Mouse (Mus musculus) myocyte (in vitro differentiated cells): ENCODE data around the gene Harbi1. TPM values are rescaled to one million over a fixed set of nuclear protein-coding genes. Genes with fewer than 3 reads are reported as not detected.

Source experiments
- H3K27me3 ChIP-seq: one replicate; pipeline ENCODE4 v1.6.1; 2011; ENCODE audit not compliant: control insufficient read depth, insufficient read depth, insufficient read length
- H3K36me3 ChIP-seq: one replicate; pipeline ENCODE4 v1.6.1; 2011; ENCODE audit not compliant: control insufficient read depth, insufficient read depth
- H3K4me2 ChIP-seq: one replicate; pipeline ENCODE4 v1.6.1; 2011; ENCODE audit warnings: low read depth, control low read depth
- H3K4me3 ChIP-seq: one replicate; pipeline ENCODE4 v1.5.1; 2011; ENCODE audit warnings: mild to moderate bottlenecking, control low read depth, moderate library complexity
- H3K79me2 ChIP-seq: one replicate; pipeline ENCODE4 v1.6.1; 2011; ENCODE audit not compliant: control insufficient read depth, insufficient read depth
- H3ac ChIP-seq: one replicate; pipeline ENCODE4 v1.6.1; 2011; ENCODE audit not compliant: control insufficient read depth, insufficient read length
- CEBPB ChIP-seq: IDR thresholded peaks from 2 replicates; pipeline ENCODE4 v1.6.1; 2011; ENCODE audit warnings: mild to moderate bottlenecking, moderate library complexity; ENCODE audit not compliant: poor library complexity, insufficient read depth, severe bottlenecking
- E2F4 ChIP-seq: IDR thresholded peaks from one replicate; pipeline ENCODE4 v1.6.1; 2011; ENCODE audit warnings: mild to moderate bottlenecking, control low read depth, moderate library complexity; ENCODE audit not compliant: insufficient read depth
- MAX ChIP-seq: IDR thresholded peaks from one replicate; pipeline ENCODE4 v1.6.1; 2011; ENCODE audit warnings: low read depth, mild to moderate bottlenecking, control low read depth
- MYOD1 ChIP-seq, 3 experiments: IDR thresholded peaks; one replicate each; pipeline ENCODE4 v1.6.1; 2011; ENCODE audit warnings: control low read depth in 2 of 3, low read depth in 2 of 3, mild to moderate bottlenecking in 2 of 3, moderate library complexity in 1 of 3; ENCODE audit not compliant: insufficient read length in 2 of 3, control insufficient read depth in 1 of 3
- MYOG ChIP-seq, 3 experiments: IDR thresholded peaks; one replicate each; pipeline ENCODE4 v1.6.1; 2011; ENCODE audit warnings: control low read depth in 2 of 3, low read depth in 2 of 3, mild to moderate bottlenecking in 2 of 3; ENCODE audit not compliant: insufficient read length in 2 of 3, control insufficient read depth in 1 of 3, insufficient read depth in 1 of 3
- POLR2A ChIP-seq: IDR thresholded peaks from one replicate; pipeline ENCODE4 v1.6.1; 2011; ENCODE audit warnings: low read depth, mild to moderate bottlenecking, control low read depth, moderate library complexity; ENCODE audit not compliant: insufficient read length
- POLR2AphosphoS2 ChIP-seq: IDR thresholded peaks from one replicate; pipeline ENCODE4 v1.6.1; 2011; ENCODE audit warnings: low read depth, control low read depth; ENCODE audit not compliant: insufficient read length
- REST ChIP-seq: IDR thresholded peaks from one replicate; pipeline ENCODE4 v1.6.1; 2011; ENCODE audit warnings: mild to moderate bottlenecking, control low read depth, moderate library complexity; ENCODE audit not compliant: insufficient read depth, insufficient read length
- SRF ChIP-seq: IDR thresholded peaks from one replicate; pipeline ENCODE4 v1.6.1; 2011; ENCODE audit warnings: low read depth; ENCODE audit not compliant: control insufficient read depth, insufficient read length
- TCF12 ChIP-seq: IDR thresholded peaks from one replicate; pipeline ENCODE4 v1.6.1; 2011; ENCODE audit warnings: mild to moderate bottlenecking, control low read depth; ENCODE audit not compliant: poor library complexity, insufficient read depth, severe bottlenecking
- TCF3 ChIP-seq: IDR thresholded peaks from one replicate; pipeline ENCODE4 v1.6.1; 2011; ENCODE audit warnings: low read depth, control low read depth; ENCODE audit not compliant: insufficient read length
- USF1 ChIP-seq: IDR thresholded peaks from one replicate; pipeline ENCODE4 v1.6.1; 2011; ENCODE audit warnings: low read depth, mild to moderate bottlenecking, control low read depth, moderate library complexity
- polyA plus RNA-seq: library from polyadenylated mRNA; unstranded; fragments of >200 nt; fragmentation: generic; extraction: Trizol; gene quantifications from one replicate; pipeline ENCODE4 v1.2.1, GENCODE M21; 2012; ENCODE audit warnings: missing spikeins

Harbi1 gene
- polyA plus RNA-seq, 1 experiment: 5.1 TPM

GRCm38 (mm10) chr2:91667747-91668146 lies 42.9 kb upstream of the Harbi1 start:
- H3K36me3 ChIP-seq: peaks cover 58% of the 10 kb centered on the region
- no peak overlapping the region for H3K4me3 ChIP-seq
- H3ac ChIP-seq: no peak overlapping the region
- TF ChIP-seq USF1 (no peak), POLR2AphosphoS2 (no peak), POLR2A (no peak), MYOG (IDR thresholded peaks at IDR 0.05; ENCODE audit: control insufficient read depth in 1 of 3, insufficient read depth in 1 of 3, insufficient read length in 2 of 3, low read depth in 2 of 3) (no peak)
- H3K79me2 ChIP-seq: no peaks in the 10 kb centered on the region
- no peak overlapping the region for H3K4me2 ChIP-seq
- no peaks in the 10 kb centered on the region for H3K27me3 ChIP-seq

- H3K4me2 ChIP-seq: no peak overlapping the region
- TF ChIP-seq CEBPB (no peak), SRF (no peak), E2F4 (no peak), USF1 (no peak), MYOG (IDR thresholded peaks at IDR 0.05; ENCODE audit: control insufficient read depth in 1 of 3, insufficient read depth in 1 of 3, insufficient read length in 2 of 3, low read depth in 2 of 3) (no peak), POLR2A (no peak), TCF3 (no peak), TCF12 (no peak), POLR2AphosphoS2 (no peak), REST (no peak), MYOD1 (IDR thresholded peaks at IDR 0.05; ENCODE audit: control insufficient read depth in 1 of 3, insufficient read length in 2 of 3, low read depth in 2 of 3) (no peak), MAX (no peak)
- H3ac ChIP-seq: no peak overlapping the region
- no peaks in the 10 kb centered on the region for H3K79me2 ChIP-seq
- peaks cover 52% of the 10 kb centered on the region for H3K36me3 ChIP-seq
- H3K27me3 ChIP-seq: no peaks in the 10 kb centered on the region
- H3K4me3 ChIP-seq: no peak overlapping the region
Observed at GRCm38 (mm10) chr2:91669326-91669725, 41.3 kb upstream of the Harbi1 start.

- Histone ChIP-seq H3K4me3 (no peak overlapping the region), H3K27me3 (no peaks in the 10 kb centered on the region), H3K4me2 (no peak overlapping the region), H3ac (no peak overlapping the region), H3K79me2 (no peaks in the 10 kb centered on the region), H3K36me3 (peaks cover 50% of the 10 kb centered on the region)
- TF ChIP-seq MAX (no peak), POLR2AphosphoS2 (no peak), MYOG (IDR thresholded peaks at IDR 0.05; ENCODE audit: control insufficient read depth in 1 of 3, insufficient read depth in 1 of 3, insufficient read length in 2 of 3, low read depth in 2 of 3) (no peak)
Observed at GRCm38 (mm10) chr2:91670038-91670437, 40.6 kb upstream of the Harbi1 start.

DNA sequence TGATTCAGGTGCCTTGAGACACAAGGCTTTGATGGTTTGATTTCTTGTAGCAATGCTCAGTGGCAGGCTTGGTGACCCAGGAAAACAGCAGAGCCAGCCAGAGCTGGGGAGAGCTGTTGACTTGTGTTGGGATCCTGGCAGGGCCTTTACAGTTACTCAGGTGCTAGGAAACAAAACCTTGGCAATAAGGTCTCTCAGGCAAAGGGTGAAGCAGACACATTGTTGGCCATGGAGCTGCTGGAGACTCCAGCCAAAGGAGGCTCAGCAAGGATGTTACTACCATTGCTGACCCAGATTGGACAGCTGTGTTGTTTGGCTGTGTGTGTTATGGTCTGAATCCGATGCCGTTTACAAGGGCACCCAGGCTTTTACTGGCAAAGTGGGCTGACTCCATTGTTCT lies 37.1 kb upstream of the Harbi1 start:
- Histone ChIP-seq H3K27me3 (no peaks in the 10 kb centered on the region), H3K36me3 (peaks cover 38% of the 10 kb centered on the region), H3K79me2 (no peaks in the 10 kb centered on the region), H3K4me2 (no peak overlapping the region), H3K4me3 (no peak overlapping the region), H3ac (no peak overlapping the region)
- TF ChIP-seq MAX (no peak), USF1 (no peak), CEBPB (no peak), REST (no peak), MYOG (IDR thresholded peaks at IDR 0.05; ENCODE audit: control insufficient read depth in 1 of 3, insufficient read depth in 1 of 3, insufficient read length in 2 of 3, low read depth in 2 of 3) (no peak), POLR2AphosphoS2 (no peak), E2F4 (no peak), SRF (no peak), TCF3 (no peak), MYOD1 (IDR thresholded peaks at IDR 0.05; ENCODE audit: control insufficient read depth in 1 of 3, insufficient read length in 2 of 3, low read depth in 2 of 3) (no peak), TCF12 (no peak), POLR2A (no peak)

- no peaks in the 10 kb centered on the region for H3K79me2 ChIP-seq
- TF ChIP-seq CEBPB (no peak), MYOD1 (IDR thresholded peaks at IDR 0.05; ENCODE audit: control insufficient read depth in 1 of 3, insufficient read length in 2 of 3, low read depth in 2 of 3) (peak; percentile 45 to 94 (median 93)), TCF12 (no peak), TCF3 (peak; percentile 66), SRF (no peak), MYOG (IDR thresholded peaks at IDR 0.05; ENCODE audit: control insufficient read depth in 1 of 3, insufficient read depth in 1 of 3, insufficient read length in 2 of 3, low read depth in 2 of 3) (peak; percentile 27 to 93 (median 66))
Observed at GRCm38 (mm10) chr2:91674895-91675294, 35.8 kb upstream of the Harbi1 start.

More at GRCm38 (mm10) chr2:91674895-91675294, 35.8 kb upstream of the Harbi1 start:
- Histone ChIP-seq H3K27me3 (no peaks in the 10 kb centered on the region), H3K4me2 (no peak overlapping the region), H3K4me3 (no peak overlapping the region), H3K36me3 (peaks cover 31% of the 10 kb centered on the region), H3ac (no peak overlapping the region)
